Mouse (Mus musculus): Measurements from ENCODE around the gene Cntnap5b.

- TF ChIP-seq GATA1 (IDR thresholded peaks at IDR 0.05; ENCODE audit: borderline replicate concordance, low read length) (no peak), FLI1 (IDR thresholded peaks at IDR 0.05; ENCODE audit: low read length) (no peak)
These were observed 170.9 kb downstream of the Cntnap5b start for GRCm38 (mm10) chr1:99943515-99943914.
